Mouse (Mus musculus) ES-Bruce4 (cell line): ENCODE data around the gene Krt28. TPM values are rescaled to one million over a fixed set of nuclear protein-coding genes. Genes with fewer than 3 reads are reported as not detected.

Source experiments
- H3K27ac ChIP-seq: 2 replicates; pipeline ENCODE4 v1.5.1; 2012; ENCODE audit warnings: low read length, inconsistent platforms; ENCODE audit not compliant: insufficient read depth
- H3K27me3 ChIP-seq: 2 replicates; pipeline ENCODE4 v1.6.1; 2012; ENCODE audit warnings: mild to moderate bottlenecking, low read length, inconsistent platforms; ENCODE audit not compliant: control insufficient read depth, poor library complexity, insufficient read depth, severe bottlenecking
- H3K36me3 ChIP-seq: 2 replicates; pipeline ENCODE4 v1.6.1; 2012; ENCODE audit warnings: inconsistent platforms, mild to moderate bottlenecking, low read length, moderate library complexity; ENCODE audit not compliant: control insufficient read depth, poor library complexity, insufficient read depth, severe bottlenecking
- H3K4me1 ChIP-seq: one replicate; pipeline ENCODE4 v1.8.1; 2011; ENCODE audit warnings: low read length; ENCODE audit not compliant: control insufficient read depth, insufficient read depth
- H3K4me3 ChIP-seq: 2 replicates; pipeline ENCODE4 v1.5.1; 2011; ENCODE audit warnings: low read depth, mild to moderate bottlenecking, low read length
- H3K9ac ChIP-seq: 2 replicates; pipeline ENCODE4 v1.6.1; 2012; ENCODE audit warnings: low read depth, mild to moderate bottlenecking, inconsistent platforms; ENCODE audit not compliant: poor library complexity, severe bottlenecking
- H3K9me3 ChIP-seq: replicated peaks from 2 replicates; pipeline ENCODE4 v1.6.1; 2012; ENCODE audit warnings: mild to moderate bottlenecking, low read length, inconsistent platforms; ENCODE audit not compliant: control insufficient read depth, poor library complexity, insufficient read depth, severe bottlenecking
- CTCF ChIP-seq: IDR thresholded peaks from one replicate; pipeline ENCODE4 v1.8.1; 2011; ENCODE audit warnings: low read depth, low read length
- EP300 ChIP-seq: IDR thresholded peaks from 2 replicates; pipeline ENCODE4 v1.6.1; 2011; ENCODE audit warnings: low read depth, low read length; ENCODE audit not compliant: insufficient read depth
- POLR2A ChIP-seq: IDR thresholded peaks from one replicate; pipeline ENCODE4 v1.8.1; 2011; ENCODE audit warnings: low read length; ENCODE audit not compliant: insufficient read depth
- polyA plus RNA-seq: library from polyadenylated mRNA; stranded (reverse); fragments of >200 nt; gene quantifications from 2 replicates; pipeline ENCODE4 v1.2.4, GENCODE M21; 2011; ENCODE audit warnings: low read depth; ENCODE audit not compliant: missing spikeins, insufficient read depth, insufficient read length

Gene Krt28
- polyA plus RNA-seq, 1 experiment = not detected

- no peak overlapping the region for H3K27ac ChIP-seq
- H3K9me3 ChIP-seq = no peaks in the 10 kb centered on the region
- TF ChIP-seq CTCF (no peak), EP300 (no peak), POLR2A (no peak)
These were observed 21.3 kb upstream of the Krt28 start for GRCm38 (mm10) chr11:99396034-99396433.

GRCm38 (mm10) chr11:99392492-99392891 lies 17.8 kb upstream of the Krt28 start:
- H3K9me3 ChIP-seq = no peaks in the 10 kb centered on the region

More at GRCm38 (mm10) chr11:99396034-99396433, 21.3 kb upstream of the Krt28 start:
- Histone ChIP-seq H3K36me3 (no peaks in the 10 kb centered on the region), H3K4me1 (no peaks in the 10 kb centered on the region), H3K4me3 (no peak overlapping the region), H3K9ac (no peak overlapping the region), H3K27me3 (no peaks in the 10 kb centered on the region)

GRCm38 (mm10) chr11:99391375-99391774 lies 16.7 kb upstream of the Krt28 start:
- Histone ChIP-seq H3K4me1 (no peaks in the 10 kb centered on the region), H3K36me3 (no peaks in the 10 kb centered on the region), H3K4me3 (no peak overlapping the region), H3K9ac (no peak overlapping the region), H3K27me3 (no peaks in the 10 kb centered on the region), H3K9me3 (no peaks in the 10 kb centered on the region), H3K27ac (no peak overlapping the region)
- TF ChIP-seq POLR2A (no peak), CTCF (no peak), EP300 (no peak)

More at GRCm38 (mm10) chr11:99392492-99392891, 17.8 kb upstream of the Krt28 start:
- TF ChIP-seq POLR2A = no peak
- TF ChIP-seq CTCF = no peak
- no peak for TF ChIP-seq EP300
- H3K27ac ChIP-seq = no peak overlapping the region
- no peak overlapping the region for H3K9ac ChIP-seq
- no peaks in the 10 kb centered on the region for H3K4me1 ChIP-seq
- H3K4me3 ChIP-seq = no peak overlapping the region
- H3K27me3 ChIP-seq = no peaks in the 10 kb centered on the region
- H3K36me3 ChIP-seq = no peaks in the 10 kb centered on the region

DNA sequence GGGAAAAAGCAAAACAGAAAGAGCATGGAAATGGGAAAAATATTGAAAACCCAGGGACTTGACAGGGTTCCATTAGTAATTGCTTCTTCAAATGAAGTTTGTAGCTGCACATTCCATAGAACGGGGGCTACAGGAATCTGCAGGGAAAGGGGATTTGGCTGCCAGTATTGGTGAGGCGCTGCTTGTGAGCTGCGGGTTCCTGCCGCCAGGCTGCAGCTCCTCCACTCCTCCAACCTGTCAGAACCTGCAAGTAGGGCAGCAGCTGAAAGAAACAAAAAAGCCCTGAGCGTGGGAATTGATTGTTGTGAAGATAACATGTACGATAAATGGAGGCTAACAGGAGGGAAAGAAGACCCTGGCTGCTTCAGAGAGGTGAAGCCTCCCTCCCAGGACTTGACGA lies 16.2 kb upstream of the Krt28 start:
- no peaks in the 10 kb centered on the region for H3K27me3 ChIP-seq
- H3K4me3 ChIP-seq = no peak overlapping the region
- H3K9ac ChIP-seq = no peak overlapping the region
- H3K36me3 ChIP-seq = no peaks in the 10 kb centered on the region
- H3K9me3 ChIP-seq = no peaks in the 10 kb centered on the region
- H3K4me1 ChIP-seq = no peaks in the 10 kb centered on the region
- no peak overlapping the region for H3K27ac ChIP-seq
- TF ChIP-seq CTCF (no peak), EP300 (no peak), POLR2A (no peak)

- no peaks in the 10 kb centered on the region for H3K36me3 ChIP-seq
- H3K27ac ChIP-seq = no peak within 1 kb of the TSS
- H3K4me1 ChIP-seq = no peaks in the 10 kb centered on the region
- H3K27me3 ChIP-seq = no peaks in the 10 kb centered on the region
- no peaks in the 10 kb centered on the region for H3K9me3 ChIP-seq
- no peak within 1 kb of the TSS for H3K4me3 ChIP-seq
- TF ChIP-seq POLR2A = no peak
- TF ChIP-seq CTCF = no peak
- no peak for TF ChIP-seq EP300
- no peak within 1 kb of the TSS for H3K9ac ChIP-seq
These were observed 14.6 kb upstream of the Krt28 start, which contains the start of gene Krt10 for GRCm38 (mm10) chr11:99389264-99389663. Krt10 (minus strand) TSS chr11:99389364.

- H3K27ac ChIP-seq = no peak overlapping the region
- no peak overlapping the region for H3K9ac ChIP-seq
- no peaks in the 10 kb centered on the region for H3K4me1 ChIP-seq
- no peaks in the 10 kb centered on the region for H3K27me3 ChIP-seq
- no peaks in the 10 kb centered on the region for H3K9me3 ChIP-seq
- H3K4me3 ChIP-seq = no peak overlapping the region
- no peaks in the 10 kb centered on the region for H3K36me3 ChIP-seq
- TF ChIP-seq EP300 (no peak), POLR2A (no peak), CTCF (no peak)
These were observed 14.0 kb upstream of the Krt28 start for GRCm38 (mm10) chr11:99388661-99389060.
